Mouse (Mus musculus): ENCODE results near the gene Shroom3.

Gene Shroom3

DNA sequence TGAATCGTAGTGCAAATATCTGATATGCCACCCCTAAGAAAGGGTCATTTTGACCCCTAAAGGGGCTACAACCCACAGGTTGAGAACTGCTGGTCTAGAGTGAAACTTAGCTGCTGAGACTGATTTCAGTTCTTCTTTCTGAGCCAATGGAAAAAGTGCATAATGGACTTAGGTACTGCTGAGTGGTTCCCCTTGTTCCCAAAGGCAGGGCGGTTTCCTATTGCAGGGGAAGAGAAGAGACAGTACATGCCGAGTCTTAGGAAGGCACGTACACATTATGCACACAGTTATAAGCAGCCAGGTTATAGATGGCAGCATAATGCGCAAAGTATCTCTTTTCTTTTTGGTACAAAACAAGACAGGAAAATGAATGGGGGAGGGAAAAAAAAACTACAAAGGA, 4.9 kb downstream of the Shroom3 start:
- no peak for DNase-seq (ENCODE audit: low read depth, low spot score)
- Histone ChIP-seq H3K27me3 (ENCODE audit: control insufficient read depth, insufficient read depth, low read length, poor library complexity, severe bottlenecking) (no peaks in the 10 kb centered on the region), H3K36me3 (ENCODE audit: control insufficient read depth, insufficient read depth, low read length, poor library complexity, severe bottlenecking) (no peaks in the 10 kb centered on the region)

DNA sequence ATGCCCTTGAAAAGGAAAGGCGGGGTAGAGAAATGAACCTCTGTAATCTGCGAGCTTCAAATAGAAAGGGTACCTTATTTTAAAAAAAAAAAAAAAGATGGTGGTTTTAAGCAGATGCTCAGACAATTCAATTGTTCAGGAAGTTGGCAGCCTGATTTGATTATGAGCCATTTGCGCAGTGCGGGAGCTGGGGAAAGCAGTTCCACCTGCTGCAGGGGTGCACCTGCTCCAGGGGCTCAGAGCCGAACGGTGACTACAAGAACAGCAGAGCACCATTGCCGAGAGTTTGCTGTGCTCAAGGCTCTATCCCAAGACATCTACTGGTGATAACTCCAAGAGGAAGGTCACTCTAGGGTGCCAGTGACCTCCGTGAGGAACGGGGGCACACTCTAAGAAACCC, 5.3 kb downstream of the Shroom3 start:
- DNase-seq (ENCODE audit: low read depth, low spot score), result no peak
- no peaks in the 10 kb centered on the region for H3K36me3 ChIP-seq (ENCODE audit: control insufficient read depth, insufficient read depth, low read length, poor library complexity, severe bottlenecking)
- no peaks in the 10 kb centered on the region for H3K27me3 ChIP-seq (ENCODE audit: control insufficient read depth, insufficient read depth, low read length, poor library complexity, severe bottlenecking)

DNA sequence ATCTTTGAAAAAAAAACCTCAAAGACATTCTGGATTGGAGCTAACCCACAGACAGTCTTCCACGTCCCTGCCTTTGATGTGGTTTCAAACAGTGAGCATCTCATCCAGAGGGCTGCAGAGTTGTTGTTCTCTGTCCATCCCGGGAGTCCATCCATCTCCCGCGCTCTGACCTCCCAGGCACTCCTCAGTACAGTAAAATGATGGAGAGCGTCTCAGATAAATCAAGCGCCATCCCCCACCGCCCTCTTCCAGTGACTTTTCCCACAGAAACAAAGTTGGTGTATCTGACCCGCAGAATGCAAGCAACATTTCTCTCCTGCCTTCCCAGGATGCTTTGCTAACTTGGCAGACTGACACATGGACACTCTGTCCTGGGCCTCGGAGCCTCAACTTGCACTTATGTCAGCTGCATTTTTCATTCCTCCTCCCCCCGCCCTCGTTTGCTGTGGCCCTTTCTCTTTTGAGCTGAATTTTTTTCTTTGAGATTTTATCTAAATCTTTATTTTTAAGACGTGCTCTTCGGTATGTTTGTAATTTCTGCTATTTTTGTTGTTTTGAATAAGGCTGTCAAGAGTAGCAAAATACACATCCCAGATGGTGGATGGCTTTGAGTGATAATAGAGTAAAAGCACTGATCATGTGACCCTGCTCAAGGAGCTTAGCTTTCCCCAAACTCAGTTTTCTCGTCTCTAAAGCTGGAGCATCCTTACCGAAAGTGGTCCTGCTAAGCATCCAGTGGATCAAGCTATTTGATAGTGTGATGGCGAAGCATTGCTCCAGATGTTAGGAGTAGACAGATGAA, 9.2 kb downstream of the Shroom3 start:
- no peaks in the 10 kb centered on the region for H3K27me3 ChIP-seq (ENCODE audit: control insufficient read depth, insufficient read depth, low read length, poor library complexity, severe bottlenecking)
- H3K36me3 ChIP-seq (ENCODE audit: control insufficient read depth, insufficient read depth, low read length, poor library complexity, severe bottlenecking), result no peaks in the 10 kb centered on the region
- DNase-seq (ENCODE audit: low read depth, low spot score), result no peak

DNA sequence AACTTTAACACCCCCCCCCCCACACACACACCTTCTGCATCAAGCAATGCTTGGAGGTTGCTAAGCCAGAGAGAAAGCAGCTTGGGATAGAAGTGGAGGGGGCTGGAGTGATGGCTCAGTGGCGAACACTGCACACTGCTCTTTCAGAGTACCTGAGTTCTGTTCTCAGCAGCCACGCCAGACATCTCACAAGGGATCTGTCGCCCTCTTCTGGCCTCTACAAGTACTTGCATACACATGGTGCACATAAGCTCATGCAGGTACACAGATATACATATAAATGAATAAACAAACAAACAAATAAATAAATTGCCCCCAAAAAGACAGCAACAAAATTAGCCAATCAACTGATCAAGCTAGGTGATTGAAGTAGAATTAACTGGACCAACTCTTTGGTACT, 10.5 kb downstream of the Shroom3 start:
- no peak for DNase-seq (ENCODE audit: low read depth, low spot score)

DNA sequence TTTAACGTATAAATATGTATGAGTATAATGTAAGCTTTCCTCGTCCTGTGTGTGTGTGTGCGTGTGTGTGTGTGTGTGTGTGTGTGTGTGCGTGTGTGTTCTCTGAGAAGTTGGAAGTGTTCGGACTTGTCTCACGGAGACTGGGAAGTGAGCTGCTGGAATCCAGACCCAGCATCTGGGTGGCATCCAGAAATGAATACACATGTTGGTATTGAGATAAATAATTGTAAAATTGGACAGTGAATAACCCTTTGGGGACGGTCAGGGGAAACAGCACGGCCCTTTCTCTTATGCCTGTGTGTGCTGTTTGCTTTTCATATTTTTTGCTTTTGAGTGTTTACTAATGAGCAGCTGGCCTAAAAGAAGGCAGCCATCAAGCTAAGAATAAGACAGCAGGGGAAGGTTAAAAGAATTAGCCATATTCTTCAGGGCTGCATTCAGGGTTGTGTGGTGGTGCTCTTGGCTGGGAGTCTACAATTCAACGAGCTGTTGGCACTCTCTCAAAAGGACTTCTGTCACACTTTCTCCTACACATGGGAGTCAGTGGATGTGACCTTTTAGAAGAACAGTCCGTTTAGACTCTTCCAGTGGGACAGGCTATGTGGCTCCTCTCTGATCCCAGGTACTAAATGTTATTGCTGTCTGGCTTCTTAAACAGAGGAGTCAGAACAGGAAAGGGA, 11.2 kb downstream of the Shroom3 start:
- Histone ChIP-seq H3K27me3 (ENCODE audit: control insufficient read depth, insufficient read depth, low read length, poor library complexity, severe bottlenecking) (no peaks in the 10 kb centered on the region), H3K36me3 (ENCODE audit: control insufficient read depth, insufficient read depth, low read length, poor library complexity, severe bottlenecking) (no peaks in the 10 kb centered on the region)
- DNase-seq (ENCODE audit: low read depth, low spot score), result no peak

More for the DNA sequence above, 10.5 kb downstream of the Shroom3 start:
- no peaks in the 10 kb centered on the region for H3K27me3 ChIP-seq (ENCODE audit: control insufficient read depth, insufficient read depth, low read length, poor library complexity, severe bottlenecking)
- H3K36me3 ChIP-seq (ENCODE audit: control insufficient read depth, insufficient read depth, low read length, poor library complexity, severe bottlenecking), result no peaks in the 10 kb centered on the region

DNA sequence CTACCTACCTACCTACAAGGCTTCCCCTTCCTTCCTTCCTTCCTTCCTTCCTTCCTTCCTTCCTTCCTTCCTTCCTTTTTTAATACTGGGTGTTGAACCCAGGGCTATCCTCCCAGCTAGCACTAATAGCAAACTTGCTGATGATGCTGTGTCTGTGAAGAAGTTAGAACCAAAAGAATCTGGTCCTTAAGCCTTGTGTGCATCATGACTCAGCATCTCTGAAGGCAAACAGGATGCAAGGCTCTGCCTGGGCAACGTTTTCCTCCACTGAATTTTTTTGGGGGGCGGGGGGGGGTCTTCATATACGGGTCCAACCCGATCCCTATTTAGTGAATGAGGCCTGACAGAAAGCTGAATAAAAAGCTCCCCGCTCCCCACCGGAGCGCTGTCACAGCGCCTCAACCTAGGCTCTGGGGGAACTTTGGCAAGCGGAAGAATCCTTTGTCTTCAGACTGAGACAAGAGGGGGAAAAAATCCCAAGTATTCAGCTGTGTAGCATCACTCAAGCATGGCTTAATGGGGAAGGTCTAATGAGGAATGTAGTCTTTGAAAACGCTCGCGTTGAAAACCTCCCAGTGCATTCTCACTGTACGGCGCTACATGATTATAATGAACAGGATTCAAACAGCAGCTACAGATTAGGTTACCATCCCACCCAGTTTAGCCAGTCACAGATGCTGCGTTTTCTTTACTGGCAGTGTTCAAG, 15.0 kb downstream of the Shroom3 start:
- H3K36me3 ChIP-seq (ENCODE audit: control insufficient read depth, insufficient read depth, low read length, poor library complexity, severe bottlenecking), result no peaks in the 10 kb centered on the region
- no peak for DNase-seq (ENCODE audit: low read depth, low spot score)
- H3K27me3 ChIP-seq (ENCODE audit: control insufficient read depth, insufficient read depth, low read length, poor library complexity, severe bottlenecking), result no peaks in the 10 kb centered on the region

DNA sequence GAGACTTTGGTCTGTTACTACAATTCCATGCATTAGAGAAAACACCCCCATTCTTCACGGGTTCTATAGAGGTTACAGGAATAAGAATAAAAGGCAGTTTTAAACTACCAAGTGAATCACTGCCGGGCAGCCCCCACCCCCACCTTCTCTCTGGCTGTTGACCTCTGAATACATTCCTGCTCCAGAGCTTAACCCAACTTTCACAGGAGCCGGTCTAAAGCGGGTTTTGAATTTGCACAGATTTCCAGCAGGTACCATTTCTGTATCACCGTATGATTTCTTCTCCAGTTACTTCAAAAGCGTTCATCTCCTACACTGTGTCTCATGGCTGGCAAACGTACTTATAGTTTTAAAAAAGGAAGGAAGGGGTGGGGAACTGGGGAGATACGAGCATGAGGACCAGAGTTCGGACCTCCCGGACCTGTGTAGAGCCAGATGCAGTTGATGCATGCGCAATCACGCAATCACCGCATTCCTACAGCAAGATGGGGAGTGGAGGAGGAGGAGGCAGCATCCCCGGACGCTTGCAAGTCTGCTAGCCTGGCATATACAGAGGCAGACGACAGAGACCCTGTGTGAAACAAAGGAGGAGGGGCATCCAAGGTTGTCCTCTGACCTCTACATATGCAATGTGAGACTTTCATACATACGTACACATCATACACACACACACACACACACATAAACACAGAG, 15.7 kb downstream of the Shroom3 start:
- Histone ChIP-seq H3K36me3 (ENCODE audit: control insufficient read depth, insufficient read depth, low read length, poor library complexity, severe bottlenecking) (no peaks in the 10 kb centered on the region), H3K27me3 (ENCODE audit: control insufficient read depth, insufficient read depth, low read length, poor library complexity, severe bottlenecking) (no peaks in the 10 kb centered on the region)
- DNase-seq (ENCODE audit: low read depth, low spot score), result no peak

DNA sequence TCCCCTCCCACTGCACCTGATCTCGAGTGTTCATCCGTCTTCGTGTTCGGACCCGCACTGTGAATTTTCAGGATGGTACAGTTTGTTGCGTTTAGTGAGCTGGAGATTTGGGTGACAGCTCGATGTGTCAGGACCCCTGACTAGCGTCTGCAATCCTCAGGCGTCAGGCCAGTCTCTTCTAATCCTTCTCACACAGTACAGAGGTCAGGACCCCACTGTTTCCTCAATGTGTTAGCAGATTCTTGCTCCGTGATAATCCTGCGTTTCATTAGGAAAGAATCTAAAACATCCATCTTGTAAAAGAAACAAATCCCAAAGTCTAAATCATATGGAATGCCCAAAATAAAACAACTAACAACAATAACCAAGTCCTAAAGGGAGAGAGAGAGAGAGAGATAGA, 18.5 kb downstream of the Shroom3 start:
- Histone ChIP-seq H3K27me3 (ENCODE audit: control insufficient read depth, insufficient read depth, low read length, poor library complexity, severe bottlenecking) (no peaks in the 10 kb centered on the region), H3K36me3 (ENCODE audit: control insufficient read depth, insufficient read depth, low read length, poor library complexity, severe bottlenecking) (no peaks in the 10 kb centered on the region)
- no peak for DNase-seq (ENCODE audit: low read depth, low spot score)

DNA sequence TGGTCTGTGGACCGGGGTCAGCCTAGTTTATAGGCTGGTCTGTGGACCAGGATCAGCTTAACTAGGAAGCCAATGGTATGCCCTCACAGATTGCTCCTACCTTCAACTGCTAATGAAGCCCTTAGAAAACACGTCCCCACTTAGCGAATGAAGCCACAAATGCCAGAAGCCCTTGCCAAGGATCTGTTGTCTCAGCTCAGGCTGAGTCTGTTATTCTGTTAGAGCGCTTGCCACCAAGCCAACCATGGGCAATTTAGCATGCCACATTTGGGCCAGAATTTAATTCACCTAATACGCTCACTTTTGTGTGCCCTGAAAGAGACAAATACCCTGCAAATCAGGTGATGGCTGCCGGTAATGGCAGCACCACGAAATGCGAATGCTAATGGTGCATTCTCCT, 20.4 kb downstream of the Shroom3 start:
- no peaks in the 10 kb centered on the region for H3K27me3 ChIP-seq (ENCODE audit: control insufficient read depth, insufficient read depth, low read length, poor library complexity, severe bottlenecking)
- no peaks in the 10 kb centered on the region for H3K36me3 ChIP-seq (ENCODE audit: control insufficient read depth, insufficient read depth, low read length, poor library complexity, severe bottlenecking)
- DNase-seq (ENCODE audit: low read depth, low spot score), result no peak

DNA sequence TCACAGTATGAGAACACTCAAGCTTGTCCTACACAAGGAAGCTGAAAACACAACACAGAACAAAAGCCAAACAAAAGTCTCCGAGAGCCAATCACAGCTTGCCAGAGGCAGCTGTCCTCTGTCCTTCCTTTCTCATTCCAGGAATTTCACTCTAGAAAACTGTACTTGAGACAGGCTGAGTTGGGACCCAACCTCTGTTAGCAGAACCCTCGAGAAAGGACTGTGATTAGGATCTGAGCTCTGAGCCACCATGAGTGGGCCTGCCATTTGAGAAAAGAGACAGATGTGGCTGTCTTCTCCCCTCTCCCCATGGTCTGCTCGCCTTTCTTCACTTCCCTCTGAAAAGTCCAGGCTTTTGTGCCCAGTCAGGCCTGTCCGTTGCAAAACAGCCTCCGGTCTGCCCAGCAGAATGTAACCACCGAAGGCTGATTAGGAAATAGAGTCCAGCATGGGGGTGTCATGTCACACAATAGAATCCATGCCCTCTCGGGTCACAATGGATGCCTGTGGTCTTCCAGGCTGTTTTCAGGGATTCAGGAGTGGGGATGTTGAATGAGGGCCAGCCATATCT, 24.8 kb downstream of the Shroom3 start:
- DNase-seq (ENCODE audit: low read depth, low spot score), result no peak

DNA sequence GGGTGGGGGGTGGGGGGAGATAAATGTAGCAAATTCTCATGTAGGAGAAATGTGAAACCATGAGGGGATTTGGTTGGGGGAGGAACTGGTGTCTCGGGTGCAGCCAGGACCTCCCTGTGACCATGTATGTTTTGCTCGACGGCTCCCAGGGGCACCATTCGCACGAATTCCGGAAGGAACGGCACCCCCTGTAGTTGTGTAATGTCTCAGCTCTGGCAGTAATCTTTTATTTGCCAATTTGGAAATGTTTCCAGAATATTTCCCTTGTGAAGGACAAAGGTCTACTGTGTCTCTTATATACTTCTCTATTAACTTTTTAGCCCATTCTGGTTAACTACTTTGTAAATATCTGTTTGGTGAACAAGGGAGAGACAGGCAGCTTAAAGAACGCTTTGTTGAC, 27.5 kb downstream of the Shroom3 start:
- Histone ChIP-seq H3K36me3 (ENCODE audit: control insufficient read depth, insufficient read depth, low read length, poor library complexity, severe bottlenecking) (no peaks in the 10 kb centered on the region), H3K27me3 (ENCODE audit: control insufficient read depth, insufficient read depth, low read length, poor library complexity, severe bottlenecking) (no peaks in the 10 kb centered on the region)
- no peak for DNase-seq (ENCODE audit: low read depth, low spot score)

More for the DNA sequence above, 24.8 kb downstream of the Shroom3 start:
- Histone ChIP-seq H3K27me3 (ENCODE audit: control insufficient read depth, insufficient read depth, low read length, poor library complexity, severe bottlenecking) (no peaks in the 10 kb centered on the region), H3K36me3 (ENCODE audit: control insufficient read depth, insufficient read depth, low read length, poor library complexity, severe bottlenecking) (no peaks in the 10 kb centered on the region)

DNA sequence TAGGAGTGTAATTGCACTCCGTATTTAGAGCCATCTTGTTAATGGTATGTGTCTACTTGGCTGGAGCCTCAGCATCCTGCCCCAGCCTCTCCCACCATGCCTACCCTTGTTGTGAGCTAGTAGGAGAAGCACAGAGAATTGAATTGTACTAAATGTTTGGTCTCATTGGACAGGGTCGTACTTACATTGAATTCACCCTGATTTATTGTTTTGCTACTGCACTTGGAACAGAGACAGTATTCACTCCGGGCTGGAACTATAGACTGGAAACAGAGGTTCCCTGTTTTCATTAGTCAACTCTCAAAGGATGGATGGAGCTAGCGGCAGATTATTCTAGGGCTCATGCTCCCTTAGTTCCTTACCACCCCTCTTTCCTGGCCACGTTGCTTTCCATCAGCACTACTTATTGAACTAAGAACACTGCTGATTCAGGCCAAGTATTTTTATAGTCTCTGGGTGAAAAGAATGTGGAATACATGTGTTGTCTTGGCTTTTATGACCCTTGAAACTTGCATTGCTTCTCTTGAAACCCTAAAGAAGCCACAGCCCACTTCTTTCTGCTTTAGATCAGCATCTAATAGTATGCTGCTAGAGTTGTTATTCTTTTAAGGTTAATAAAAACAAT, 28.5 kb downstream of the Shroom3 start:
- Histone ChIP-seq H3K27me3 (ENCODE audit: control insufficient read depth, insufficient read depth, low read length, poor library complexity, severe bottlenecking) (no peaks in the 10 kb centered on the region), H3K36me3 (ENCODE audit: control insufficient read depth, insufficient read depth, low read length, poor library complexity, severe bottlenecking) (no peaks in the 10 kb centered on the region)
- DNase-seq (ENCODE audit: low read depth, low spot score), result no peak

DNA sequence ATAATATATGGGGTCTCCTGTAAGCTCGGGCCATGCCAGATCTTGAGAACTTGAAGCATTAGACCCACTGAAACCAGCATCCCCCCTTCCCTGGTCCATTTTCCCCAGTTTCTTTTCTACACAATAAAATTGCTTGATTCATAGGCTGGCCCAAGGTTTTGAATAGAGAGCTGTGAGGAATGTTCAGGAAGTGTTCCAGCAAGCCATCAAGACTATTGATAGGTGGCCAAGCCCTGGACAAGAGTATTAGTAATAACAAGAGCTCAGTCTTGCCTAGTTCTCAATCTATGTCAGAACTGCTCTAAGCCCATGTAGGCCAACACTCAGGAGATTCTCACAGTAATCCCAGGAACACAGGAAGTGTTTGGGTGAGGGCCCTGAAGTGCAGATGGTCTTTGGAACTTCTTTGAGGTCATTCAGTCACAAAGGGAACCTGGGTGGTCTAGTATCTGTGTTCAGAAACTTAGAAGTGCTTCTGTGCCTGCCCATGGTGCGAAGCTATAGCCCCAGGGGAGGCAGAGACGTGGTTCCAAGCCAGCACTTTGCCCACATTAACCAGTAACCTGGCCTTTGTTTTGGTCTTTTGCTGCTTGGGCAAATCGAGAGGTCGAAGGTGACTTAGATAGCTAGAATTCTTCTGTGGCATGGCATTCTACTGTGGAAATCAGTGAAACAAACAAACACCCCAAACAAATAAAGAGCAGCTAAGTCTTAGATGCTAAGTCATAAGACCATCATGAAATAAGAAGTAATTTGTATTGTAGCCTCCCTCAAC, 29.6 kb downstream of the Shroom3 start:
- H3K27me3 ChIP-seq (ENCODE audit: control insufficient read depth, insufficient read depth, low read length, poor library complexity, severe bottlenecking), result no peaks in the 10 kb centered on the region
- H3K36me3 ChIP-seq (ENCODE audit: control insufficient read depth, insufficient read depth, low read length, poor library complexity, severe bottlenecking), result no peaks in the 10 kb centered on the region
- DNase-seq (ENCODE audit: low read depth, low spot score), result no peak
